Mouse (Mus musculus): ENCODE measurements around the gene Icam1.

DNA sequence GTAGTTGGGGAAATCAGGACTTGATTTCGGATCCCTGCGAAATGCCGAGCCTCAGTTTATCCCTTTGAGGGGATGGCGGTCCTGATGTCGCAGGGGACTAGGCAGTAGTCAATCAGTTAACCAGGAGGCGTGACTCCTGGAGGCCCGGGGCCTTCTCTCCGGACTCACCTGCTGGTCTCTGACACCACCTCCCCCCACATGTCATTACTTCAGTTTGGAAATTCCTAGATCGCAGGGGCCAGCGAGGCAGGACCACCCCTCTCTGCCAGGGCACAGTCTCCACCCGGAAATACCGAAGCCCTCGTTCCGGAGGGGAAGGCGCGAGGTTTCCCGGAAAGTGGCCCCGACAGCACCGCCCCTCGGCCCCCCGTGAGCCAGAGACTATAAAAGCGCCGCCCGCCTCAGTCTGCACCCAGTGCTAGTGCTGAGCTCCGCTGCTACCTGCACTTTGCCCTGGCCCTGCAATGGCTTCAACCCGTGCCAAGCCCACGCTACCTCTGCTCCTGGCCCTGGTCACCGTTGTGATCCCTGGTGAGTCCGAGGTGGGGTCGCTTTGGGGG, at the start of gene Icam1:
- TF ChIP-seq CTCF (IDR thresholded peaks at IDR 0.05; ENCODE audit: control insufficient read depth, insufficient read depth, insufficient read length) (no peak), MYOD1 (IDR thresholded peaks at IDR 0.05; ENCODE audit: control insufficient read depth, insufficient read length, low read depth) (no peak), CEBPB (IDR thresholded peaks at IDR 0.05; ENCODE audit: low read depth) (no peak), MAX (IDR thresholded peaks at IDR 0.05) (no peak), MYOG (IDR thresholded peaks at IDR 0.05; ENCODE audit: control insufficient read depth, extremely low read depth, insufficient read length) (no peak), USF1 (IDR thresholded peaks at IDR 0.05; ENCODE audit: low read depth) (no peak)

Measured in C2C12 (cell line).